Mouse (Mus musculus) embryonic fibroblast, embryonic 13.5 days (primary cell): ENCODE measurements around the gene Becn1. TPM values are rescaled to one million over a fixed set of nuclear protein-coding genes. Genes with fewer than 3 reads are reported as not detected.

Experiments
- H3K27ac ChIP-seq: 2 replicates; pipeline ENCODE4 v1.5.1; 2012; ENCODE audit warnings: low read length, control low read depth, inconsistent platforms; ENCODE audit not compliant: insufficient read depth
- H3K4me1 ChIP-seq: 2 replicates; pipeline ENCODE4 v1.6.1; 2011; ENCODE audit warnings: low read length; ENCODE audit not compliant: control insufficient read depth, insufficient read depth
- H3K4me3 ChIP-seq: 2 replicates; pipeline ENCODE4 v1.5.1; 2011; ENCODE audit warnings: mild to moderate bottlenecking, control low read depth, low read length; ENCODE audit not compliant: insufficient read depth
- CTCF ChIP-seq: IDR thresholded peaks from 2 replicates; pipeline ENCODE4 v1.5.1; 2011; ENCODE audit warnings: mild to moderate bottlenecking, control low read depth, low read length, moderate library complexity, borderline replicate concordance; ENCODE audit not compliant: insufficient read depth
- POLR2A ChIP-seq: IDR thresholded peaks from 2 replicates; pipeline ENCODE4 v1.6.1; 2011; ENCODE audit warnings: low read depth, mild to moderate bottlenecking, control low read depth, low read length, moderate library complexity
- polyA plus RNA-seq: library from polyadenylated mRNA; stranded (reverse); fragments of >200 nt; gene quantifications from 2 replicates; pipeline ENCODE4 v1.2.4, GENCODE M21; 2011; ENCODE audit warnings: low read depth; ENCODE audit not compliant: missing spikeins, insufficient read length

Gene Becn1
- polyA plus RNA-seq, 1 experiment = 77.3 TPM

DNA sequence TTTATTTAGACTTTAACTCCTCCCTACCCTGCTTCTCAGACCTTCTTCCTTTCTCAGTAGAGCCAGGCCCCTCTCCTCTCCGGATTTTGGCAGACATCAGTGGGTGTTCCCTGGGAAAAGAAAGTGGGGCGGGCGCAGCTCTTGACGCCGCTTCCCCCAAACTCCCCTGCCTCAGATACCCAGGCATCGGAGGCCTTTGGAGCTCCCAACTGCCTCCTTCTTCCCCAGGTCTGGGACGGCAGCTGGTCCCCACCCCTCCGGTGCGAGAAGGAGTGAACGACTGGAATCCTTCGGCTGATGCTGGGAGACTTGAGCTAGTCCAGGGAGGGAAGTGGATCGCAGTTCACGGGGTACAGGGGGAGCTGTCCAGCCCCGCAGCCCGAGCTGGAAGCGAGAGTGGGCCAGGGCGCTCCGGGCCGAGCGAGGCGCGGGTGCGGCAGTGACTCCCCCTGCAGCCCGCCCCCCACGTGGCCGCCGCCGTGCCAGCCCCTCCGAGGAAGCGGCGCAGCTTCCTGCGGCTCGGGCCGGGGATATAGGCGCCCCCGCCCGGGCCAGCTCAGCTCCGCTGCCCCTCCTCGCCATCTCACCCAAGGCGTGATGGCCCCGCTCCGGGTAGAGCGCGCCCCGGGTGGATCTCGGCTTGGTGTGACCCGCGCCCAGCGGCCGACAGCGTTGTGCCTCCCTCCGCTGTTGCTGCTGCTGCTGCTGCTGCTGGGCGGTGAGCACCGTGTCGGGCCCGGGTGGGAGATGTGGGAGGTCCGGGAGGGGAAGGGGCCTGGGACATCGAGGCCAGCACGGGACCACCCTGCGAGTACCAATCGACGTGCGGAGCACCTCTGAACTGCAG lies 56.0 kb downstream of the Becn1 start, which contains the start of gene Ramp2:
Gene Ramp2, plus strand, starts transcription at position 174 of the 847 bp plus-strand sequence.
- H3K4me3 ChIP-seq = peak within 1 kb of the TSS; percentile 19
- TF ChIP-seq CTCF (no peak), POLR2A (no peak)
- no peak within 1 kb of the TSS for H3K27ac ChIP-seq
- H3K4me1 ChIP-seq = no peaks in the 10 kb centered on the region

- Histone ChIP-seq H3K4me1 (no peaks in the 10 kb centered on the region), H3K27ac (no peak overlapping the region), H3K4me3 (no peak overlapping the region)
- no peak for TF ChIP-seq CTCF
- TF ChIP-seq POLR2A = no peak
These were observed 57.0 kb downstream of the Becn1 start for GRCm38 (mm10) chr11:101245071-101245470.

DNA sequence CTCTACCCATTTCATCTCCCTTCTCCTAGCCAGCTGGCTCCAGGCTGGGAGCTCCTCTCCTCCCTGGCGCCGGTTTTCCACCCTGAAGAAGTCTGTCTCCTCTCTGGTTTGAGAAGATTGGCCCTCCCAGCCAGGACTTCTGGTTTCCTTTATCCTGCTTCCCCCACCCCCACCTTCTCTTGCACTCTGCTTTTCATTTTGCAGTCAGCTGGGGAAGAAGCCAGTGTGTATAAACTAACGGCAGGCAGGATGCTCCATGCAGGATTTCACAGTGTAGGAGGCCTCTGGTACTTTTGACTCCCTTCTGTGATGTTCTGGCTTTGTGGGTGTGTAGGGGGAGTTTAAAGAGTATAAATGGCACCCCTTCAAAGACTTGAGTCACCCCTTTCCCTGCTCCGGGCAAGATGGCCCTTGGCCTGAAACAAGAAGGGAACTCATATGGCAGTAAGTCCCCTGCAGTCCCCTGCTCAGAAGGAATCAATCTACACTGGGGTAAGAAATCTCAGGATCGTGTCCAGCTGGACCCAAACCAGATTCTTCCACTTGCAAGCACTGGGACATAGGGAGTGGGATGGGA lies 63.9 kb downstream of the Becn1 start:
- no peaks in the 10 kb centered on the region for H3K4me1 ChIP-seq
- H3K27ac ChIP-seq = no peak overlapping the region
- no peak overlapping the region for H3K4me3 ChIP-seq
- no peak for TF ChIP-seq POLR2A
- TF ChIP-seq CTCF = no peak

DNA sequence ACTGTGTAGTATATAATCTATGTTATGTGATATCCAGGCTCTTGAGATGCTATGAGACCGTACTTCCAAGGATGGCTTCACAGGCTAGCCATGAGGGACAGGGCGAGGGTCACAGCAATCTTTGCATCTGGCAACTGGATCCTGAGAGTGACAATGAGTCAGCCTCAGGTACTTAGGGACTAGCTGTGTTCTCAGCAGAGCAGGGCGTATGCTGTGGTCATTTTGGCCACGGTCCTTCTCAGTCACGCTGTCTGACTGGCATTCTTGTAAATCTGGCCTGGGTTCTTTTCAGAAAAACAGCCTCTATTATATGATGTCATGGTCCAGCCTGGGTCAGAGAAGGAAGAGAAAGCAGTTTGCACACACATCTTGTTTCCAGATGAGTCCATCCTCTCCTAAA lies 65.3 kb downstream of the Becn1 start:
- no peak overlapping the region for H3K4me3 ChIP-seq
- H3K27ac ChIP-seq = no peak overlapping the region
- H3K4me1 ChIP-seq = no peaks in the 10 kb centered on the region
- no peak for TF ChIP-seq POLR2A

Other genes with a start within 250 kb of the Becn1 start
- 21.8 and 24.9 TPM in 2 replicates for gene Naglu, start 232.3 kb downstream of the Becn1 start, polyA plus RNA-seq
- 1.2 and 5.2 TPM in 2 replicates for gene Hsd17b1, start 223.9 kb downstream of the Becn1 start, polyA plus RNA-seq
- 14.9 and 15.0 TPM in 2 replicates for gene Coasy, start 219.7 kb downstream of the Becn1 start, polyA plus RNA-seq
- gene Mlx, start 215.0 kb downstream of the Becn1 start, polyA plus RNA-seq = 29.9 and 30.1 TPM in 2 replicates
- gene Psmc3ip, start 206.8 kb downstream of the Becn1 start, polyA plus RNA-seq = 10.3 and 12.9 TPM in 2 replicates
- gene Retreg3, start 182.4 kb downstream of the Becn1 start, polyA plus RNA-seq = 29.8 and 34.1 TPM in 2 replicates
- 34.8 and 36.2 TPM in 2 replicates for gene Tubg1, start 182.3 kb downstream of the Becn1 start, polyA plus RNA-seq
- 5.5 and 6.1 TPM in 2 replicates for gene Tubg2, start 146.4 kb downstream of the Becn1 start, polyA plus RNA-seq
- 3.0 TPM in 2 replicates for gene Cntnap1, start 131.8 kb downstream of the Becn1 start, polyA plus RNA-seq
- 7.1 and 11.5 TPM in 2 replicates for gene Plekhh3, start 130.9 kb downstream of the Becn1 start, polyA plus RNA-seq
- gene Ccr10, start 126.8 kb downstream of the Becn1 start, polyA plus RNA-seq = not detected in 2 replicates
- gene Ezh1, start 75.8 kb downstream of the Becn1 start, polyA plus RNA-seq = 13.9 and 14.4 TPM in 2 replicates
- gene Ramp2, start 56.3 kb downstream of the Becn1 start, polyA plus RNA-seq = 2.3 and 2.7 TPM in 2 replicates
- 99.4 and 135 TPM in 2 replicates for gene Vps25, start 48.6 kb downstream of the Becn1 start, polyA plus RNA-seq
- gene Wnk4, start 41.7 kb downstream of the Becn1 start, polyA plus RNA-seq = 1.8 and 2.0 TPM in 2 replicates
- 0.87 and 1.0 TPM in 2 replicates for gene Cntd1, start 23.3 kb downstream of the Becn1 start, polyA plus RNA-seq
- 77.1 and 78.8 TPM in 2 replicates for gene Coa3, start 23.2 kb downstream of the Becn1 start, polyA plus RNA-seq
- gene Psme3, start 13.9 kb upstream of the Becn1 start, polyA plus RNA-seq = 127 and 143 TPM in 2 replicates
- gene Aoc2, start 22.8 kb upstream of the Becn1 start, polyA plus RNA-seq = 1.3 and 1.7 TPM in 2 replicates
- 2.7 and 4.2 TPM in 2 replicates for gene Aoc3, start 28.3 kb upstream of the Becn1 start, polyA plus RNA-seq
- not detected in 2 replicates for gene G6pc, start 65.3 kb upstream of the Becn1 start, polyA plus RNA-seq
- gene Aarsd1, start 115.3 kb upstream of the Becn1 start, polyA plus RNA-seq = 4.4 and 11.3 TPM in 2 replicates
- 12.6 and 14.7 TPM in 2 replicates for gene Gm27029, start 122.5 kb upstream of the Becn1 start, polyA plus RNA-seq
- gene Rundc1, start 122.8 kb upstream of the Becn1 start, polyA plus RNA-seq = 8.0 and 10.1 TPM in 2 replicates
- gene Ptges3l, start 123.0 kb upstream of the Becn1 start, polyA plus RNA-seq = 14.6 and 27.7 TPM in 2 replicates
- 668 and 702 TPM in 2 replicates for gene Rpl27, start 140.0 kb upstream of the Becn1 start, polyA plus RNA-seq
- gene Ifi35, start 146.1 kb upstream of the Becn1 start, polyA plus RNA-seq = 24.3 and 24.7 TPM in 2 replicates
- gene Rnd2, start 162.7 kb upstream of the Becn1 start, polyA plus RNA-seq = 9.5 and 11.2 TPM in 2 replicates
- 218 and 264 TPM in 2 replicates for gene Vat1, start 163.9 kb upstream of the Becn1 start, polyA plus RNA-seq
- 9.2 and 11.2 TPM in 2 replicates for gene Brca1, start 249.7 kb upstream of the Becn1 start, polyA plus RNA-seq
- 126 and 209 TPM in 2 replicates for gene Nbr1, start 249.9 kb upstream of the Becn1 start, polyA plus RNA-seq